In genomic region chr11:20592010-20592409, GRCm38 (mm10) we compare ENCODE assay signal across 9 mouse cellular contexts. TPM values are rescaled to one million over a fixed set of nuclear protein-coding genes. Genes with fewer than 3 reads are reported as not detected.
A peak's percentile ranks its signal among the peaks of the same experiment; 100 is the strongest.
DNase-seq lines count a peak whose midpoint lies in the region; ATAC-seq and TF ChIP-seq lines count a peak whose summit lies in the region.
"Had no signal": no experiment of that assay in that cellular context is flagged by ENCODE, and none has a peak within 500 bp of the region (broad histone marks: within the 10 kb centered on the region; RNA-seq: fewer than 3 reads in every experiment).

No protein-coding gene starts in this region.

- no peaks in the 10 kb centered on the region for H3K9me3 ChIP-seq in E14TG2a.4 (ENCODE audit: low read length)
- H3K9me3 ChIP-seq in forebrain, embryonic 15.5 days: no peaks in the 10 kb centered on the region
- H3K9me3 ChIP-seq: neural tube, embryonic 12.5 days had no signal

- no peak overlapping the region for H3K27ac ChIP-seq in bone marrow, adult 2 months (ENCODE audit: control insufficient read depth, insufficient read depth, low read depth, low read length, poor library complexity)
- H3K27ac ChIP-seq in forebrain, embryonic 15.5 days (replicated peaks): no peak overlapping the region
- H3K27ac ChIP-seq: neural tube, embryonic 12.5 days had no signal

- WGBS in bone marrow, adult 2 months: 79% methylated on average over 3 of the region's 3 CpGs
- WGBS in forebrain, embryonic 15.5 days: 63% methylated on average over 3 of the region's 3 CpGs

- no peaks in the 10 kb centered on the region for H3K36me3 ChIP-seq in E14TG2a.4 (ENCODE audit: insufficient read depth, low read length)
- H3K36me3 ChIP-seq in forebrain, embryonic 15.5 days: no peaks in the 10 kb centered on the region
- H3K36me3 ChIP-seq: neural tube, embryonic 12.5 days had no signal

- H3K4me2 ChIP-seq in forebrain, embryonic 15.5 days (replicated peaks): no peak overlapping the region
- H3K4me2 ChIP-seq: neural tube, embryonic 12.5 days had no signal

- H3K4me3 ChIP-seq in E14TG2a.4 (replicated peaks; ENCODE audit: low read length): no peak overlapping the region
- H3K4me3 ChIP-seq in bone marrow, adult 2 months (replicated peaks; ENCODE audit: control insufficient read depth, low read depth, low read length): no peak overlapping the region
- no peak overlapping the region for H3K4me3 ChIP-seq in forebrain, embryonic 15.5 days
- H3K4me3 ChIP-seq: neural tube, embryonic 12.5 days had no signal

- peak; percentile 23 for TF ChIP-seq CTCF in E14TG2a.4 (conservative IDR thresholded peaks at IDR 0.05; ENCODE audit: low read length)
- peak; percentile 41; the same call in 1 of the 2 replicates for TF ChIP-seq CTCF in bone marrow, adult 2 months (IDR thresholded peaks at IDR 0.05; ENCODE audit: control insufficient read depth, insufficient read depth, low read length)

- DNase-seq in kidney, adult 9 months: peak; percentile 22
- DNase-seq in kidney, postnatal 14 days: no peak
- DNase-seq in spleen, adult 12 weeks (ENCODE audit: low spot score): peak; percentile 21
- no peak for DNase-seq in frontal cortex, postnatal 10 days (ENCODE audit: low spot score in 2 of 2)
- DNase-seq in layer of hippocampus, adult 11-12 months (ENCODE audit: low spot score): no peak

- H3K9ac ChIP-seq in forebrain, embryonic 15.5 days (replicated peaks): no peak overlapping the region
- H3K9ac ChIP-seq: neural tube, embryonic 12.5 days had no signal

- no peak for ATAC-seq in forebrain, embryonic 15.5 days (replicated peaks)

- TF ChIP-seq POLR2A in bone marrow, adult 2 months (IDR thresholded peaks at IDR 0.05; ENCODE audit: borderline replicate concordance, control insufficient read depth, low read depth, low read length): no peak

- H3K4me1 ChIP-seq in E14TG2a.4 (replicated peaks; ENCODE audit: low read depth, low read length): peaks cover 20% of the 10 kb centered on the region
- no peaks in the 10 kb centered on the region for H3K4me1 ChIP-seq in bone marrow, adult 2 months (ENCODE audit: control insufficient read depth, insufficient read depth, low read length)
- no peaks in the 10 kb centered on the region for H3K4me1 ChIP-seq in forebrain, embryonic 15.5 days
- H3K4me1 ChIP-seq: neural tube, embryonic 12.5 days had no signal

- no peaks in the 10 kb centered on the region for H3K27me3 ChIP-seq in E14TG2a.4 (ENCODE audit: insufficient read depth, low read length)
- H3K27me3 ChIP-seq in forebrain, embryonic 15.5 days: no peaks in the 10 kb centered on the region
- H3K27me3 ChIP-seq: neural tube, embryonic 12.5 days had no signal

RNA-seq across cellular contexts. Expression of gene Sertad2, which starts 49.0 kb away (rescaled TPM):
- polyA plus RNA-seq in bone marrow, adult 2 months (2011; ENCODE audit: insufficient read depth, insufficient read length, low replicate concordance, missing spikeins): 13.6 and 14.5 TPM in 2 replicates
- polyA plus RNA-seq in forebrain, embryonic 15.5 days (2015; fragmentation: Nextera tagmentation; extraction: Ambion mirVana): 36.2 and 39.6 TPM in 2 replicates

Comparison
In these comparisons a context has a peak if more than half of its experiments do, and no peak if none do; other contexts are left out.
1. DNase-seq: peak in kidney, adult 9 months (single experiment) and spleen, adult 12 weeks (single experiment); none in kidney, postnatal 14 days (single experiment), frontal cortex, postnatal 10 days (0 of 2) and layer of hippocampus, adult 11-12 months (single experiment).